Comparison of ENCODE assay signal across 18 mouse cellular contexts in genomic region chr8:95375374-95375930, GRCm38 (mm10). TPM values are rescaled to one million over a fixed set of nuclear protein-coding genes. Genes with fewer than 3 reads are reported as not detected.
DNase-seq lines count a peak whose midpoint lies in the region; ATAC-seq and TF ChIP-seq lines count a peak whose summit lies in the region.
"Had no signal": no experiment of that assay in that cellular context is flagged by ENCODE, and none has a peak within 500 bp of the region (broad histone marks: within the 10 kb centered on the region; RNA-seq: fewer than 3 reads in every experiment).

No protein-coding gene starts in this region.

- WGBS in forebrain, embryonic 16.5 days = 85% methylated on average over 7 of the region's 7 CpGs
- 83% methylated on average over 7 of the region's 7 CpGs for WGBS in forebrain, embryonic 13.5 days
- 85% methylated on average over 7 of the region's 7 CpGs for WGBS in hindbrain, embryonic 16.5 days
- WGBS in hindbrain, embryonic 10.5 days = 80% methylated on average over 7 of the region's 7 CpGs
- WGBS in midbrain, postnatal 0 days = 86% methylated on average over 7 of the region's 7 CpGs
- WGBS in midbrain, embryonic 14.5 days = 92% methylated on average over 7 of the region's 7 CpGs
- WGBS in stomach, embryonic 16.5 days = 77% methylated on average over 7 of the region's 7 CpGs

- no peaks in the 10 kb centered on the region; the same call in 1 of the 2 replicates for H3K4me1 ChIP-seq in forebrain, embryonic 16.5 days (replicated peaks; ENCODE audit: control insufficient read depth, insufficient read depth, low read length)
- H3K4me1 ChIP-seq in forebrain, embryonic 13.5 days = 0 out of 2 replicates have a peak, but pooled peaks cover 4% of the 10 kb centered on the region
- no peaks in the 10 kb centered on the region for H3K4me1 ChIP-seq in hindbrain, embryonic 16.5 days (ENCODE audit: control insufficient read depth, insufficient read depth, low read depth, low read length)
- H3K4me1 ChIP-seq in hindbrain, embryonic 10.5 days (replicated peaks) = peaks cover 20% of the 10 kb centered on the region
- no peaks in the 10 kb centered on the region for H3K4me1 ChIP-seq in midbrain, postnatal 0 days (ENCODE audit: insufficient read depth, low read length)
- no peaks in the 10 kb centered on the region for H3K4me1 ChIP-seq in midbrain, embryonic 14.5 days (ENCODE audit: control insufficient read depth, insufficient read depth, low read length)
- H3K4me1 ChIP-seq in stomach, embryonic 16.5 days (ENCODE audit: control insufficient read depth, insufficient read depth, low read length) = peaks cover 30% of the 10 kb centered on the region
- H3K4me1 ChIP-seq: forebrain, embryonic 15.5 days; midbrain, embryonic 12.5 days had no signal

- 0 out of 2 replicates have a peak, but pooled peaks have one; percentile 15 for ATAC-seq in forebrain, embryonic 16.5 days
- no peak for ATAC-seq in forebrain, embryonic 13.5 days
- peak; percentile 63; the same call in 1 of the 2 replicates for ATAC-seq in hindbrain, embryonic 16.5 days
- ATAC-seq in midbrain, postnatal 0 days (ENCODE audit: low FRiP score) = no peak
- no peak for ATAC-seq in midbrain, embryonic 14.5 days (ENCODE audit: low FRiP score, low TSS enrichment)
- no peak for ATAC-seq in stomach, embryonic 16.5 days (ENCODE audit: insufficient read depth, low FRiP score)
- ATAC-seq: forebrain, embryonic 15.5 days had no signal

- H3K36me3 ChIP-seq in forebrain, embryonic 16.5 days (ENCODE audit: control insufficient read depth, insufficient read depth) = no peaks in the 10 kb centered on the region
- peaks cover 33% of the 10 kb centered on the region for H3K36me3 ChIP-seq in forebrain, embryonic 13.5 days (ENCODE audit: poor library complexity, severe bottlenecking)
- H3K36me3 ChIP-seq in hindbrain, embryonic 16.5 days (ENCODE audit: control insufficient read depth, insufficient read depth, low read length) = peaks cover 11% of the 10 kb centered on the region
- peaks cover 43% of the 10 kb centered on the region for H3K36me3 ChIP-seq in hindbrain, embryonic 10.5 days
- H3K36me3 ChIP-seq in midbrain, postnatal 0 days (ENCODE audit: insufficient read depth, low read length) = peaks cover 24% of the 10 kb centered on the region
- H3K36me3 ChIP-seq in midbrain, embryonic 14.5 days (ENCODE audit: control insufficient read depth, insufficient read depth, low read length) = peaks cover 23% of the 10 kb centered on the region
- H3K36me3 ChIP-seq in stomach, embryonic 16.5 days (ENCODE audit: control insufficient read depth, insufficient read depth, low read length) = no peaks in the 10 kb centered on the region

- DNase-seq in hindbrain, embryonic 10.5 days (ENCODE audit: low spot score) = no peak
- peak; percentile 21 for DNase-seq in midbrain, postnatal 0 days (ENCODE audit: low spot score)
- no peak for DNase-seq in midbrain, embryonic 14.5 days
- DNase-seq: adrenal gland, postnatal 10 days; cerebellum, adult 8-10 months; kidney, adult 2 months; lung, postnatal 10 days; thymus, postnatal 25 days had no signal

- no peak overlapping the region for H3K27ac ChIP-seq in forebrain, embryonic 16.5 days (ENCODE audit: low read length)
- H3K27ac ChIP-seq in forebrain, embryonic 13.5 days = no peak overlapping the region
- H3K27ac ChIP-seq in hindbrain, embryonic 16.5 days (ENCODE audit: low read depth, low read length) = no peak overlapping the region
- H3K27ac ChIP-seq in hindbrain, embryonic 10.5 days = no peak overlapping the region
- H3K27ac ChIP-seq in midbrain, postnatal 0 days (ENCODE audit: low read depth, low read length) = no peak overlapping the region
- H3K27ac ChIP-seq in midbrain, embryonic 14.5 days (replicated peaks; ENCODE audit: low read depth, low read length) = no peak overlapping the region
- peak overlapping the region; percentile 93; the same call in 1 of the 2 replicates for H3K27ac ChIP-seq in stomach, embryonic 16.5 days (ENCODE audit: low read length)
- H3K27ac ChIP-seq: forebrain, embryonic 15.5 days; kidney, postnatal 0 days; limb, embryonic 12.5 days; midbrain, embryonic 12.5 days had no signal

- no peak overlapping the region for H3K9ac ChIP-seq in forebrain, embryonic 16.5 days (replicated peaks; ENCODE audit: low read depth, low read length)
- H3K9ac ChIP-seq in forebrain, embryonic 13.5 days = no peak overlapping the region
- H3K9ac ChIP-seq in hindbrain, embryonic 16.5 days (ENCODE audit: low read depth, low read length) = no peak overlapping the region
- H3K9ac ChIP-seq in midbrain, postnatal 0 days (replicated peaks; ENCODE audit: low read length, poor library complexity, severe bottlenecking) = no peak overlapping the region
- H3K9ac ChIP-seq in midbrain, embryonic 14.5 days (replicated peaks; ENCODE audit: low read length) = no peak overlapping the region
- no peak overlapping the region for H3K9ac ChIP-seq in stomach, embryonic 16.5 days (ENCODE audit: low read length)
- H3K9ac ChIP-seq: forebrain, embryonic 15.5 days; limb, embryonic 12.5 days; midbrain, embryonic 12.5 days had no signal

- no peak overlapping the region for H3K4me3 ChIP-seq in forebrain, embryonic 16.5 days (replicated peaks; ENCODE audit: low read length)
- H3K4me3 ChIP-seq in forebrain, embryonic 13.5 days = no peak overlapping the region
- H3K4me3 ChIP-seq in hindbrain, embryonic 16.5 days (ENCODE audit: low read length) = no peak overlapping the region
- H3K4me3 ChIP-seq in hindbrain, embryonic 10.5 days = no peak overlapping the region
- H3K4me3 ChIP-seq in midbrain, postnatal 0 days (ENCODE audit: low read depth, low read length) = no peak overlapping the region
- no peak overlapping the region for H3K4me3 ChIP-seq in midbrain, embryonic 14.5 days (replicated peaks; ENCODE audit: low read depth, low read length)
- no peak overlapping the region for H3K4me3 ChIP-seq in stomach, embryonic 16.5 days (replicated peaks; ENCODE audit: low read length)
- H3K4me3 ChIP-seq: forebrain, embryonic 15.5 days; limb, embryonic 12.5 days; midbrain, embryonic 12.5 days; myocyte had no signal

- H3K4me2 ChIP-seq in forebrain, embryonic 16.5 days (ENCODE audit: low read length) = no peak overlapping the region
- H3K4me2 ChIP-seq in forebrain, embryonic 13.5 days = no peak overlapping the region
- H3K4me2 ChIP-seq in hindbrain, embryonic 16.5 days (ENCODE audit: low read length) = no peak overlapping the region
- no peak overlapping the region for H3K4me2 ChIP-seq in midbrain, postnatal 0 days (ENCODE audit: low read depth, low read length, poor library complexity, severe bottlenecking)
- no peak overlapping the region for H3K4me2 ChIP-seq in midbrain, embryonic 14.5 days (ENCODE audit: low read length)
- H3K4me2 ChIP-seq in stomach, embryonic 16.5 days (ENCODE audit: low read depth, low read length) = no peak overlapping the region
- H3K4me2 ChIP-seq: forebrain, embryonic 15.5 days; limb, embryonic 12.5 days; liver, embryonic 11.5 days; midbrain, embryonic 12.5 days had no signal

- no peaks in the 10 kb centered on the region for H3K27me3 ChIP-seq in forebrain, embryonic 16.5 days (replicated peaks; ENCODE audit: control insufficient read depth, insufficient read depth, low read length)
- no peaks in the 10 kb centered on the region for H3K27me3 ChIP-seq in forebrain, embryonic 13.5 days
- H3K27me3 ChIP-seq in hindbrain, embryonic 16.5 days (replicated peaks; ENCODE audit: control insufficient read depth, insufficient read depth, low read length) = no peaks in the 10 kb centered on the region
- no peaks in the 10 kb centered on the region for H3K27me3 ChIP-seq in hindbrain, embryonic 10.5 days (ENCODE audit: insufficient read depth, poor library complexity, severe bottlenecking)
- H3K27me3 ChIP-seq in midbrain, postnatal 0 days (ENCODE audit: insufficient read depth, low read length) = no peaks in the 10 kb centered on the region
- no peaks in the 10 kb centered on the region for H3K27me3 ChIP-seq in midbrain, embryonic 14.5 days (ENCODE audit: control insufficient read depth, insufficient read depth, low read length)
- no peaks in the 10 kb centered on the region for H3K27me3 ChIP-seq in stomach, embryonic 16.5 days (ENCODE audit: control insufficient read depth, insufficient read depth, low read length)
- H3K27me3 ChIP-seq: forebrain, embryonic 15.5 days; limb, embryonic 12.5 days; midbrain, embryonic 12.5 days had no signal

- no peak for TF ChIP-seq CTCF in midbrain, postnatal 0 days (IDR thresholded peaks at IDR 0.05)

- H3K9me3 ChIP-seq in forebrain, embryonic 16.5 days (ENCODE audit: control insufficient read depth, low read length) = no peaks in the 10 kb centered on the region
- H3K9me3 ChIP-seq in forebrain, embryonic 13.5 days (replicated peaks) = no peaks in the 10 kb centered on the region
- no peaks in the 10 kb centered on the region for H3K9me3 ChIP-seq in hindbrain, embryonic 16.5 days (ENCODE audit: control insufficient read depth, low read length)
- H3K9me3 ChIP-seq in hindbrain, embryonic 10.5 days = no peaks in the 10 kb centered on the region
- no peaks in the 10 kb centered on the region for H3K9me3 ChIP-seq in midbrain, postnatal 0 days (ENCODE audit: low read length)
- H3K9me3 ChIP-seq in midbrain, embryonic 14.5 days (ENCODE audit: control insufficient read depth, low read length) = no peaks in the 10 kb centered on the region
- no peaks in the 10 kb centered on the region for H3K9me3 ChIP-seq in stomach, embryonic 16.5 days (replicated peaks; ENCODE audit: control insufficient read depth, low read length)
- H3K9me3 ChIP-seq: forebrain, embryonic 15.5 days; limb, embryonic 12.5 days; midbrain, embryonic 12.5 days had no signal

RNA-seq across cellular contexts. Expression of gene Mmp15, which starts 23.4 kb away (rescaled TPM):
- polyA plus RNA-seq in forebrain, embryonic 16.5 days (2015; fragmentation: Nextera tagmentation; extraction: Ambion mirVana) = 10.9 and 11.3 TPM in 2 replicates
- polyA plus RNA-seq in forebrain, embryonic 13.5 days (2015; fragmentation: Nextera tagmentation; extraction: Ambion mirVana) = 10.9 and 11.2 TPM in 2 replicates
- polyA plus RNA-seq in hindbrain, embryonic 16.5 days (2015; fragmentation: Nextera tagmentation; extraction: Ambion mirVana) = 15.7 and 18.4 TPM in 2 replicates
- 15.2 and 19.4 TPM in 2 replicates for polyA plus RNA-seq in hindbrain, embryonic 10.5 days (2016; fragmentation: Nextera tagmentation; extraction: Ambion mirVana)
- 52.9 and 59.1 TPM in 2 replicates for total RNA-seq in midbrain, postnatal 0 days (2014; rRNA removed)
- 12.9 and 13.7 TPM in 2 replicates for polyA plus RNA-seq in midbrain, postnatal 0 days (2015; fragmentation: Nextera tagmentation; extraction: Ambion mirVana)
- polyA plus RNA-seq in midbrain, embryonic 14.5 days (2014; fragmentation: Nextera tagmentation; extraction: Ambion mirVana) = 17.8 and 19.1 TPM in 2 replicates
- polyA plus RNA-seq in stomach, embryonic 16.5 days (2015; fragmentation: Nextera tagmentation; extraction: Ambion mirVana) = 13.4 and 15.3 TPM in 2 replicates

RNA-seq across cellular contexts. Expression of gene Usb1, which starts 43.4 kb away (rescaled TPM):
- 46.6 and 49.7 TPM in 2 replicates for polyA plus RNA-seq in forebrain, embryonic 16.5 days (2015; fragmentation: Nextera tagmentation; extraction: Ambion mirVana)
- 43.7 and 45.8 TPM in 2 replicates for polyA plus RNA-seq in forebrain, embryonic 13.5 days (2015; fragmentation: Nextera tagmentation; extraction: Ambion mirVana)
- polyA plus RNA-seq in hindbrain, embryonic 16.5 days (2015; fragmentation: Nextera tagmentation; extraction: Ambion mirVana) = 35.7 and 39.8 TPM in 2 replicates
- polyA plus RNA-seq in hindbrain, embryonic 10.5 days (2016; fragmentation: Nextera tagmentation; extraction: Ambion mirVana) = 48.5 and 48.8 TPM in 2 replicates
- total RNA-seq in midbrain, postnatal 0 days (2014; rRNA removed) = 65.8 and 87.0 TPM in 2 replicates
- polyA plus RNA-seq in midbrain, postnatal 0 days (2015; fragmentation: Nextera tagmentation; extraction: Ambion mirVana) = 28.9 and 30.1 TPM in 2 replicates
- polyA plus RNA-seq in midbrain, embryonic 14.5 days (2014; fragmentation: Nextera tagmentation; extraction: Ambion mirVana) = 32.0 and 37.3 TPM in 2 replicates
- polyA plus RNA-seq in stomach, embryonic 16.5 days (2015; fragmentation: Nextera tagmentation; extraction: Ambion mirVana) = 38.7 and 42.0 TPM in 2 replicates

RNA-seq across cellular contexts. Expression of gene Zfp319, which starts 43.7 kb away (rescaled TPM):
- polyA plus RNA-seq in forebrain, embryonic 16.5 days (2015; fragmentation: Nextera tagmentation; extraction: Ambion mirVana) = 19.8 and 21.8 TPM in 2 replicates
- 15.3 and 16.0 TPM in 2 replicates for polyA plus RNA-seq in forebrain, embryonic 13.5 days (2015; fragmentation: Nextera tagmentation; extraction: Ambion mirVana)
- polyA plus RNA-seq in hindbrain, embryonic 16.5 days (2015; fragmentation: Nextera tagmentation; extraction: Ambion mirVana) = 12.1 and 15.8 TPM in 2 replicates
- 12.4 and 16.6 TPM in 2 replicates for polyA plus RNA-seq in hindbrain, embryonic 10.5 days (2016; fragmentation: Nextera tagmentation; extraction: Ambion mirVana)
- total RNA-seq in midbrain, postnatal 0 days (2014; rRNA removed) = 20.1 and 21.4 TPM in 2 replicates
- 11.2 and 11.7 TPM in 2 replicates for polyA plus RNA-seq in midbrain, postnatal 0 days (2015; fragmentation: Nextera tagmentation; extraction: Ambion mirVana)
- polyA plus RNA-seq in midbrain, embryonic 14.5 days (2014; fragmentation: Nextera tagmentation; extraction: Ambion mirVana) = 15.9 and 17.9 TPM in 2 replicates
- 6.5 and 7.0 TPM in 2 replicates for polyA plus RNA-seq in stomach, embryonic 16.5 days (2015; fragmentation: Nextera tagmentation; extraction: Ambion mirVana)

RNA-seq across cellular contexts. Expression of gene Cfap20, which starts 59.2 kb away (rescaled TPM):
- polyA plus RNA-seq in forebrain, embryonic 16.5 days (2015; fragmentation: Nextera tagmentation; extraction: Ambion mirVana) = 139 and 141 TPM in 2 replicates
- 144 and 148 TPM in 2 replicates for polyA plus RNA-seq in forebrain, embryonic 13.5 days (2015; fragmentation: Nextera tagmentation; extraction: Ambion mirVana)
- polyA plus RNA-seq in hindbrain, embryonic 16.5 days (2015; fragmentation: Nextera tagmentation; extraction: Ambion mirVana) = 121 and 124 TPM in 2 replicates
- 135 and 146 TPM in 2 replicates for polyA plus RNA-seq in hindbrain, embryonic 10.5 days (2016; fragmentation: Nextera tagmentation; extraction: Ambion mirVana)
- 71.9 and 80.4 TPM in 2 replicates for total RNA-seq in midbrain, postnatal 0 days (2014; rRNA removed)
- 119 and 129 TPM in 2 replicates for polyA plus RNA-seq in midbrain, postnatal 0 days (2015; fragmentation: Nextera tagmentation; extraction: Ambion mirVana)
- polyA plus RNA-seq in midbrain, embryonic 14.5 days (2014; fragmentation: Nextera tagmentation; extraction: Ambion mirVana) = 133 TPM in 2 replicates
- polyA plus RNA-seq in stomach, embryonic 16.5 days (2015; fragmentation: Nextera tagmentation; extraction: Ambion mirVana) = 123 and 134 TPM in 2 replicates

Comparison
In these comparisons a context has a peak if more than half of its experiments do, and no peak if none do; other contexts are left out.
1. ATAC-seq: peak in forebrain, embryonic 16.5 days (single experiment) and hindbrain, embryonic 16.5 days (single experiment); none in forebrain, embryonic 13.5 days (single experiment), midbrain, postnatal 0 days (single experiment), midbrain, embryonic 14.5 days (single experiment) and stomach, embryonic 16.5 days (single experiment).